Mouse (Mus musculus) liver, adult 2 months (tissue): ENCODE measurements around the gene C8g.

Experiments used
- CTCF ChIP-seq: fragments of 200-500 bp; IDR thresholded peaks from 2 replicates; pipeline ENCODE4 v1.5.1; 2011; ENCODE audit warnings: low read depth, low read length, control low read depth
- POLR2A ChIP-seq: fragments of 200-500 bp; IDR thresholded peaks from 2 replicates; pipeline ENCODE4 v1.6.1; 2011; ENCODE audit warnings: low read length, control low read depth; ENCODE audit not compliant: insufficient read depth; ENCODE audit errors: extremely low read depth

DNA sequence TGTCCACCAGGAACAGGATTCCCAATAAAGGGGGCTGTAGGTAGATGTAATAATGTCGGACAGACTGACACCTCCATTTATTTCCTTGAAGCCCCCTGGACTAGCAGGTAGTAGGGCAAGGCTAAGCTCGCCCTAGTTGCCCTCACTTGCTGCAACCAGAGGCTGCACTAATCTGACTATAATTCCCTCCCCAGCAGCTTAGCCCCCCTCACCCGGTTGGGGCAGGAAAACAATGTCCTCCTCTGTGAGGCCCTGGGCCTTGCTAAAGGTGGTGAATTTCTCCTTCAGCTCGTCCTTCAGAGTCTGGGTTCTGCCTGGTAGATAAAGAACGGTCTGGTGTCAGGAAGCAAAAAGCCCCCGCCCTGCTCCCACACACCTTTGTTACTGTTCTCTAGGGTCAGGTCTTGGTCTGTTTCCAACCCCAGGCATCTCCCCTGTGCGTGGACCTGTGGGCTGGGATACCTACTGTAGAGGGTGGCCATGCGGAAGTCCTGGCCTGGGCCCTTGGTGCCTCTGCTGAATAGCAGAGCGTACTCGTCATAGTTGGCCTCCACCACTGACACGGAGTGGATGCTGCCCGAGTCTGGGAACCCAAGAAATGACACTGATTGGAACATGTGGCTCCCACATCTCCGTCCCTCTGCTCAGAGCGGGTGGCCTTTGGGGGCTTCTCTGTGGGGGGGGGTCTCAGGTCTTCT lies 33.8 kb downstream of the C8g start:
- no peak for TF ChIP-seq CTCF
- no peak for TF ChIP-seq POLR2A
